Mouse (Mus musculus) heart, adult 18-20 months (tissue): ENCODE measurements around the gene Aasdhppt. TPM values are rescaled to one million over a fixed set of nuclear protein-coding genes. Genes with fewer than 3 reads are reported as not detected.

Source experiments
- DNase-seq, 2 experiments: peaks; one replicate each; pipeline ENCODE4 v3.0.0; 2021 to 2022; ENCODE audit warnings: mixed read lengths in 1 of 2
- long read RNA-seq, 2 experiments: library from polyadenylated mRNA; stranded (forward); transcript quantifications; one replicate each; pipeline ENCODE4 v2.0.0; 2021
- microRNA-seq, 2 experiments: library from miRNA; unstranded; fragments of <30 nt; microRNA quantifications; one replicate each; pipeline ENCODE4 v1.2.0; 2022
- total RNA-seq, 2 experiments: library from RNA; stranded (reverse); gene quantifications; 2 replicates each; pipeline ENCODE4 v1.2.3; 2021

Gene Aasdhppt
- 10 to 100 TPM; 19.9 to 21.2 TPM for total RNA-seq
- long read RNA-seq, experiment 1, transcript Aasdhppt-201 (6 exons, 2,843 nt): major isoform, 39 of 44 reads
- long read RNA-seq, experiment 1, partial matches to known transcripts: 0 of 44 reads
- long read RNA-seq, experiment 1, other reads (novel, unspliced or antisense): 3 of 44 reads
- long read RNA-seq, experiment 2, transcript Aasdhppt-201 (6 exons, 2,843 nt): major isoform, 19 of 20 reads
- long read RNA-seq, experiment 2, partial matches to known transcripts: 0 of 20 reads
- long read RNA-seq, experiment 2, other reads (novel, unspliced or antisense): 1 of 20 reads

DNA sequence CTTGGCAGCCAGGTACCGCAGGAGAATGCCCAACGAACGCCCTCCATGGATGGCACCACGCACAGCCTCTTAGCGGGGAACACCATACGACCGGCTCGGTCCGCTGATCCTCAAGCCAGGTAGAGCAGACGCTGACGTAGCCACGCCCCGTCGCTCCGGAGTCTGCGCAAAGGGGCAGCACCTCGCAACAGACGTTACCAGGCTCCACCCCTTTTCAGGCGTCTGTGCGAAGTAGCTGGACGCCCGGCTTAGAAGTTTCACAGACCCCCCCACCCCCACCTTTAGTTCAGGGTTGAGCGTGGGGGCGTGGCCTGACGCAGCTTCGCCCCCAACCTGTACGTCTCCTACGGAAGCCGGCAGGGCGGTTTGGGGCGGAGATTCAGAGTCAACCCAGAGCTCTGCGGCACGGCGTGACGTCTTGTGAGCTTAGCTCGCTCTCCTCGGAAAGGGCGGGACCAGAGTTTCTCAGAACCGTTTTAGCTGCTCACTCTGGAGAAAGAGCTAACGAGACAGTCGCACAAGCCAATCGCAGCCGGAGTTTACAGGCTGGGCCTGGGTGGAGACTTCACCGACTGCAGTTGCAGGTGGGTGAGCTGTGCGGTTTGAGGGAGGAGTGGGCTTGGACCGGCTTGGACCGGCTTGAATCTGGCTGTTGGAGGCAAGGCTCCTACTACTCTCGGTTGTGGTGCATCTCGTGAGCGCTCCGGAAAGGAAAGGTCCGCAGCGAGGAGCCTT is at the start of gene Aasdhppt, which contains the start of gene Kbtbd3:
TSS of gene Aasdhppt (minus strand) at position 121 of the 735 bp plus-strand sequence.
TSS of gene Kbtbd3 (plus strand) at position 483 of the 735 bp plus-strand sequence.
- DNase-seq: peak; percentile 99 to 100

DNA sequence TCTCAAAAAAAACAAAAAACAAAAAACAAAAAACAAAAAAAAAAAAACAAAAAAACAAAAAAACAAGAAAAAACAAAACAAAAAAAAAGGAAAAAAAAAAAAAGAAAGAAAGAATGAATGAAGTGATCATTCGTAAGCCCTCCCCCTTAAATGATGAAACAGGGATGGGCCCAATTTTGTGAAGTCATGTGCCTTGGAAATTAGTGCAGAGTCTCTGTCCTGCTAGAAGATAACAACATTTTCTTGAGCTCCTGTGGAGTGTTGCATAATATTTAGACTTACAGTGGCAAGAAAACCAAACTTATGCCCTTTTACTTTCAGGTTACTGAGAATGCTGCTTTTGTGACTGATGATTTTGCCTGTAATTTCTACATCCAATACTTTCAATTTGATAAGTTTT is 43.9 kb upstream of the Aasdhppt start:
- no peak for DNase-seq

DNA sequence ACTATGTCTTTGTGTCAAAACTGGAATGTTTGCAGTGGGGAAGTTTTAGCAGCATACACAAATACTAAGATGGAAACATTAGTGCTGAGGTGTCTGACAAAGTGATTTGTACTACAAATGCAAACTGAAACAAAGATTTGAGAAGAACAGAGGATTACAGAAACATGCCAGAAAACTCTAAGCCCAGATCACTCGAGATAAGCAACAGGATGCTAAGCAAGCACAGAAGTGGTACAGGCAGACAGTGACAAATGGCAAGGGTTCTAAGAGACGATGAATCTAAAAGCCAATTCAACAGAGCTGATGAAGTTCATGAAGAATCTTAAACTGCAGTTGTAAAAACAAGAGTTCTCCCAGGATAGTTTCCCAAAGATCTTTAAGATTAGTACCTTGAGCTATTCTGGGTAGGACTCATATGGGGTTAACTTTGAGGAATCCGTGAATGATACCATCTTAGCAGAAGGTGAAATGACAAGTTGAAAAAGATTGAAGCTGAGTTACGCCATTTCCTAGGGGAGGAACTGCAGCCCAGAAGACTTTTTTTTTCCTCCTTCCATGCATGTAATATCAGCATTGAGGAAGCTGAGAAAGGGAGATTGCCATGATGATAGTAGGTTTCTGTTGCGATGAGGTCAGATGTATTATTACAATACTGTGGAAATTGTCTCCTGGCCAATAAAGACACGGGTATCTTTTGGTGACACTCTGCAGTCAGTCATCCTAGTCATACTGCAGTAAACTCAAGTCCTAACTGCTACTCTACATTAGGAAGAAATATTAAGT is 9.9 kb upstream of the Aasdhppt start:
- no peak for DNase-seq

DNA sequence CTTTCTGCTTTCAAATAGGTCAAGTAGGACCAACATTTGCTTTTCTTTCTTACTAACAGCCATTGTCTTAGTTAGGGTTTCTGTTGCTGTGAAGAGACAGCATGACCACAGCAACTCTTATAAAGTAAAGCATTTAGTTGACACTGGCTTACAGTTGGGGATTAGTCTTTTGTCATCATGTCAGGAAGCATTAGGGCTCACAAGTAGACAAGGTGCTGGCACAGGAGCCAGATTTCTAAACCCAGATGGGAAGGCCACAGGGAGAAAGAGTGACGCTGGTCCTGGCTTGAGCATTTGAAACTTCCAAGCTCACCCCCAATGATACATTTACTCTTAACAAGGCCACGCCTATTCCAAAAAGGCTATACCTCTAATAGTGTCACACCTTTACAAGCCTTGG is 6.5 kb upstream of the Aasdhppt start:
- no peak for DNase-seq

DNA sequence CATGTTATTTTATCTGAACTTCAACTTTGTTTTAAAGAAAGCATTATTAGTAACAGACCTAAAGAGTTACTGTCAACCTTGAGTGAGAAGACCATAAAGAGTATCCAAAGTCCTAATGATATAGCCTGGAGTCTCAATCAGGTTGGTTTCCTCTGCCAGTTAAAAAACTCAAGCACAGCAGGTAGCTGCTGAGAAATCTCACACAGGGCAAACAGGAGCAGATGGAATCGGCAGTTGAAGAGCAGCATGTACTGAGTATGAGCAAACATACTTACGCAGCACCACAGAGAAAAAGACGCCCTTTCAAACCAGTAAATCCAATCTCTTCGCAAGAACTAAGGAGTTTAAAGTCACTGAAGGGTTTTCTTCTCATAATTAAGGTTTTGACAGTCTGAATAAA is 4.7 kb upstream of the Aasdhppt start:
- DNase-seq: no peak

DNA sequence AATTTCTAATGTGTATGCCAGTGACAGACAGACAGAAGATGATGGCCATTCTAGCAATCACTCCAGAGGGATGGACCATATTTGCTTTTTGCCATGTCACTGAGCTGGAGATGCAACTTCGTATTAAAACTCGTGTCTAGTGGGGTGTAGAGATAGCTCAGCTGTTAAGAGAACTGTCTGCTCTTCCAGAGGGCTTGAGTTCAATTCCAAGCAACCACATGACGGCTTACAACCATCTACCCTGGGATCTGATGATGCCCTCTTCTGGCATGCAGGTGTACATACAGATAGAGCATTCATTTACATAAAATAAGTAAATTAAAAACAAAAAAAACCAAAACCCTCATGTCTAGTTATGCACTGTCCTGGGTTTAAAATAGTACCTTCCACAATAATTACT is 1.9 kb upstream of the Aasdhppt start:
- DNase-seq: no peak

DNA sequence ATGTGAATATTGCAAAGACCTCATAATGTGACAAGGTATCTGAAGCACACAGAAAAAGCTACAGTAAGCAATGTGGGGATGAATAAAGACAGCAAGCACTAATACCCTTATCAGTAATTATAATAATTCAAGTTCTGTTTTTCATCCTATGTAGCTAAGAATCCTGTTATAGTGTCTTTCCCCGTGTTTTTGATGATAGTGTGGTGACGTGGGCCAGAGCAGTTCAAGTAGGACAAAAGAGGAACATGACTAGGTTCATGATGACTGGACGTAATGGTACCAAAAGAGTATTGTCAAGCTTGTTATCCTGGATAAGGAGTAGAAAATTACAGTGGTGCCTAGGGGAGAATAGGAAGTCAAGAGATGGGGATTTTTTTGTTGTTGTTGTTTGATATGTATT is 1.4 kb upstream of the Aasdhppt start:
- no peak for DNase-seq

DNA sequence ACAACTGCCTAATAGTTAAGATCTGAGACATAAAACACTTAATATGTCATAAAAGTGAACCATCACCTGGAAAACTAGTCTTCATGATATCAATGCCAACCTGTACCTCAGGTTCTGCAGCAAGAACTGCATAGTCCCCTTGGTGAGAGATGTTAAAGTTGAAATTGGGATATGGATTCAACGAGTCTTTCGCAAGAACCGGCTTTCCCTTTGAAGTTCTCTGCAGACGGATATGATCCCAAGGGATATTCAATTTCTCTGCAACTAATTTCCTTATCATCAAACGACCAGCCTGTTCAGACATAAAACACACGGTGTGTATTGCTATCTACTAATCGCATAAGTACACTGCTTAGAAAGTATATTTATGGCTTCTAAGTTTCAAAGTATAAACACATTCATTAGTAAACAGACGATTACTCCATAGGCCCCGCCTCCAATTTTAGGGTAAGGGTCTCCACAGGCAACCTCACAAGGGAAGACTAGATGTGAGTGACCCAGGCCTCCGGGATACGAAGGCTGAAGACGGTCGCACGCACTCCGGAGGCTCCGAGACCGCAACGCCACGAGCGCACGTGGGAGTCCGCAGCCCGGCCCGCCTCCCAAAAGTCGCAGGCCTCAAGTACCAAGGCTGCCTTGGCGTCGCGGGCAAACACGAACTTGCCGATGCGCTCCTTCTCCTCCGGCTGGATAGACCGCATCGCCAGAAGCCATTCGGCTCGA is 482 bp downstream of the Aasdhppt start:
- DNase-seq: no peak

DNA sequence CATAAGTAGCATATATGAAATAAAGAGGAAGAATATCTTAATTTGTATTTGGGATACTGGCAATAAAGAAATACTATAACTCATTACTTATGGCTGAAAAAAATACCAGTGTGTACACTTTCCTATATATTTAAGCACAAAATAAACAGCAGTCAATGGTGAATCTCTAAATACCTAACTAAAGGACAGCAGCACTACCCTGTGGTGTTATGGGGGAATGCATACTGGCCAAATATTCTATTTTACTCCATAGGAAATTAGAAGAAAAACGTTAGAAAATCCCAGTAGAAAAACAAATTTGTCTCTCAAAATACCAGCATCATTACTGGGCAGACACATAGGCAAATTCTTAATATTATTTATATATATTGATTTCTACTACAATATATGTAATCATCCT is 4.4 kb downstream of the Aasdhppt start:
- DNase-seq: no peak

DNA sequence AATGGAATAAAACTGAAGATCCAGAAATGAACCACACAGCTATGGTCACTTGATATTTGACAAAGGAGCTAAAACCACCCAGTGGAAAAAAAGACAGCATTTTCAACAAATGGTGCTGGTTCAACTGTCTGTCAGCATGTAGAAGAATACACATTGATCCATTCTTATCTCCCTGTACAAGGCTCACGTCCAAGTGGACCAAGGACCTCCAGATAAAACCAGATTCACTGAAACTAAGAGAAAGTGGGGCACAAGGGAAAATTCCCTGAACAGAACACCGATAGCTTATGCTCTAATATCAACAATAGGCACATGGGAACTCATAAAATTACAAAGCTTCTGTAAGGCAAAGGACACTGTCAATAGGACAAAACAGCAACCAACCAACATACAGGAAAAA is 8.8 kb downstream of the Aasdhppt start:
- DNase-seq: no peak

DNA sequence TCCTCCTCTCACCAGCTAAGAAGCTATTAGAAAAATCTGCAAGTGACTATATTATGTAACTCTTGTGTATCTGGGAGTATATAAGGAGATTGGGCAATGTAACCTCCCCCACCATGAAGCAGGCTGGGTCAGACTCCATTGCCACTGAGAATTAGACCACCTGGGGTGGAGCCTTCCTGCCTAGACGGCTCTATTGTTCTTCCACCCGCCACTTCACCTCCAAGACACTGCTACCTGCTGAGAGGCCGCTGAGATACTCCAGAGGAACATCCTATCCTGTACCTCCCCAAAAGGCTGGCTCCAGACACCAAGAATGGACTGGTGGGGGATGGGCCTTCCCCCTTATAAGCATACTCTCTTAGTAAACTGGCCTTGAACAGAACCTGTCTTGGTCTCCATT is 25.4 kb downstream of the Aasdhppt start:
- no peak for DNase-seq

DNA sequence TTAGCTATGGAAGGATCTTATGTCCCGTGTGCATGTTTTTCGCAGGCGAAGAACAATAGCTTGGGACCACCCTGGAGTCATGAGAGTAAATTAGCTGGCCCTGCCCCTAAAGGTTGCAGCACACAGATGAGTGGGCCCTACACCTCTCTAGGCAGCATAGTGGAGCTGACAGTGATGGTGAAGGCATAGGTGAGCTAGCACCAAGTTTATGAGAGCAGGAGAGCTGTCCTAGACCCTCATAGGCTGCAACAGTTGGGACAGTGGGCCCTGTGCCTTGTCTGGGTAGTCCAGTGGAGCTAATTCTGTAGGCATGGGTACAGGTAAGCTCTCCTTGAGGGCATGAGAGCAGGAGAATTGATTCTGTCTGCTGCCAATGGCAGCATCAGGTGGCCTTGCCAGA is 42.4 kb downstream of the Aasdhppt start:
- DNase-seq: no peak

DNA sequence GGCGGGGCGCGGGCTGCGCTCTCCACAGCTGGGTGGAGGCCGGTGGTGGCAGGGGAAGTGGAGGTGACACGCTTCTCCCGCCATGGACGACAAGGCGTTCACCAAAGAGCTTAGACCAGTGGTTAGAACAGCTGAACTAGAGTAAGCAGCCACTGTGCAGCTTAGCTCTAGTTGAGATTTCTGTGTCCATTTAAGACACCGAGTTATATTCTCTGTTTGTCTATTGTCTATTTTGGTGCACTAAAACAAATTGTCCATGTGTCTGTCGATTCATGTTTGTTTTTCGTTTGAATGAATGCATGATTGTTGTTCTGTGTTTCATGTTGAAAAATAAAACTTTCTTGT is 48.6 kb downstream of the Aasdhppt start:
- DNase-seq: no peak

DNA sequence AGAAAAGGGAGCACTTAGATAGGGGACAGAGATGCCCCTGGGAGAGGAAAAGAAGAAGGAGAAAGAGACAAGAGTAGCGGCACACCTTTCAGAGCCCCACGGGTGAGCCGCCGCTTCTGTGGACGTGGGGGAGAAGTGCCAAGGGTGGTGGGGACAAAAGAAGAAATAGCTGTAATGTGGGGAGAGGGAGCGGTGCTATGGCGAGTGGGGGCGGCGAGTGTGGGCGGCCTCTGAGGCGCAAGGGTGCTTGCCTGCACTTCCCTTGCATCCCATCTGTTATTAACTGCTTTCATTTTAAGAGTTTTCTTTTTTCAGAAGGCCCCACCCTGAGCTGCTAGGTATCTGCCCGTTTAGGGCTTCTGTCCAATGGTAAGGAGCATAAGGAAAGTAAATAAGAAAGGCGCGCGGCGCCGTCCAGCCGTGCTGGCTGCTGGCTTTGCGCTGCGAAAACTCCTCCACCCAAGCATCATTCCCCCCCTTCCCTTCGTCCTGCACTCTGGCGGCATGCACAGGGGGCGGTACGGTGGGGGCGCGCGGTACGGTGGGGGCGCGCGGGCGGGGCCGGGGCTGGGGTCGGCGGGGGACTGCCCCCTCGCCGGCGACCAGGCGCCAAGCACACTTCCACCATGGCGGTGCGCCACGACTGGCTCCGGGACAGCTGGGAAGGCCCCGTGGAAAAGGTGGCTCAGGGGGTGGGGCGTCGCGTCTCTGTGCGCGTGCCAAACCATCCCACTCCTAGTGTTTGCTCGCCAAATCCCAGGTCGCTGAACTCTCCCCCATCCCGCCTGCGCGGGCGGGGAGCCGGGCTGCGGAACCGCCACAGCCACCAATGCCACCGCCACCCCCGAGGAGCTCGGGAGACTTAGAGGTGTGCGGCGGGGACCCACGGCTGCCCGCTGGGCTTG is 49.2 kb downstream of the Aasdhppt start:
- DNase-seq: peak in 1 of 2 experiments; percentile 9

DNA sequence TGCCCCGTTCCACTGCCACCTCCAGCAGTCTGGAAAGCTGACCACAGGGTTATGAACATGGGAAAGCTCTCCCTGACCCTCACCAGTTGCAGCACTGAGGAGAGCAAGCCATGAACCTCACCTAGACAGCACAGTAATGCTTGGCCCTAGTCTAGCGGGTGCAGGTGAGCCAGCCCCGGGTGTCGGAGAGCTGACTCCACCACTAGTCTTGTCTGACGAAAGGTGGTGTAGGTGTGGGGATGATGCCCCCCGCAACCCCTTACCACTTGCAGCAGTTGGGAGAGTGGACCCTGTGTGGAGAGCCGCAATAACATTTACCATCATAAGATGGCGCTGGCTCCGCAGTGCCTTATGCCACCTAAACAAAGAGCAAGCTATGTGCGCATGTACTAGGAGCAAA is 50.2 kb downstream of the Aasdhppt start:
- DNase-seq: no peak

Small RNAs within 50 kb of the gene (microRNA-seq; reads per million reads assigned to microRNA genes)
- gene Gm22195: 0 reads per million in 2 experiments

Other genes with a start within 250 kb of the Aasdhppt start
- 1 to 10 TPM; 8.1 to 8.8 TPM for gene Kbtbd3, start 362 bp upstream of the Aasdhppt start, total RNA-seq
- 10 to 100 TPM; 42.7 to 49.7 TPM for gene Msantd4, start 67.1 kb upstream of the Aasdhppt start, total RNA-seq